Mouse (Mus musculus) intestine, embryonic 14.5 days (tissue): ENCODE results near the gene Ccl22. TPM values are rescaled to one million over a fixed set of nuclear protein-coding genes. Genes with fewer than 3 reads are reported as not detected.

Experiments
- ATAC-seq: fragments of 200-750 bp; cut with Nextera tagmentation; replicated peaks from 2 replicates; pipeline ENCODE4 v1.8.0; 2017; ENCODE audit warnings: low read depth, moderate number of reproducible peaks, moderate TSS enrichment, moderate library complexity; ENCODE audit not compliant: low FRiP score, low TSS enrichment
- DNase-seq: peaks from one replicate; pipeline ENCODE4 v3.0.0-alpha.2; 2018; ENCODE audit warnings: low spot score
- H3K27ac ChIP-seq: fragments of 300-500 bp; sonication (generic); 2 replicates; pipeline ENCODE4 v1.5.1; 2014; ENCODE audit warnings: low read depth, mild to moderate bottlenecking, control low read depth
- H3K27me3 ChIP-seq: fragments of 300-500 bp; sonication (generic); replicated peaks from 2 replicates; pipeline ENCODE4 v1.6.1; 2014; ENCODE audit warnings: low read length, control low read depth; ENCODE audit not compliant: control insufficient read depth, insufficient read depth
- H3K36me3 ChIP-seq: fragments of 300-500 bp; sonication (generic); 2 replicates; pipeline ENCODE4 v1.6.1; 2014; ENCODE audit warnings: low read length, control low read depth; ENCODE audit not compliant: control insufficient read depth, insufficient read depth
- H3K4me1 ChIP-seq: fragments of 300-500 bp; sonication (generic); replicated peaks from 2 replicates; pipeline ENCODE4 v1.6.1; 2014; ENCODE audit warnings: low read length, control low read depth, mixed read lengths; ENCODE audit not compliant: control insufficient read depth, insufficient read depth
- H3K4me2 ChIP-seq: fragments of 300-500 bp; sonication (generic); 2 replicates; pipeline ENCODE4 v1.6.1; 2014; ENCODE audit warnings: low read length
- H3K4me3 ChIP-seq: fragments of 300-500 bp; sonication (generic); 2 replicates; pipeline ENCODE4 v1.5.1; 2014; ENCODE audit warnings: low read depth, low read length, control low read depth, mixed read lengths
- H3K9ac ChIP-seq: fragments of 300-500 bp; sonication (generic); 2 replicates; pipeline ENCODE4 v1.6.1; 2014; ENCODE audit warnings: mild to moderate bottlenecking, low read length
- H3K9me3 ChIP-seq: fragments of 300-500 bp; sonication (generic); 2 replicates; pipeline ENCODE4 v1.6.1; 2016; ENCODE audit warnings: low read length, control low read depth; ENCODE audit not compliant: control insufficient read depth
- WGBS: fragments of 180-500 bp; shearing (Covaris S2); extraction: QIAGEN DNeasy Blood & Tissue Kit; methylation state at CpG from one replicate; pipeline ENCODE4 v1.1.7; 2014; 5-methylcytosine and 5-hydroxymethylcytosine counted together
- polyA plus RNA-seq: library from polyadenylated mRNA; unstranded; fragments of >200 nt; fragmentation: Nextera tagmentation; extraction: Ambion mirVana; gene quantifications from 2 replicates; pipeline ENCODE4 v1.2.1, GENCODE M21; 2014

Ccl22 gene
- polyA plus RNA-seq, 1 experiment from 2014 or later = not detected

- H3K36me3 ChIP-seq = no peaks in the 10 kb centered on the region
- ATAC-seq = no peak
- 65% methylated on average over 1 of the region's 1 CpGs for WGBS
Observed at GRCm38 (mm10) chr8:94716841-94717240, 28.5 kb upstream of the Ccl22 start.

GRCm38 (mm10) chr8:94725998-94726397 is 19.4 kb upstream of the Ccl22 start:
- H3K9ac ChIP-seq = no peak overlapping the region
- H3K27ac ChIP-seq = no peak overlapping the region
- ATAC-seq (no peak), DNase-seq (no peak)
- H3K4me2 ChIP-seq = no peak overlapping the region
- peaks cover 3% of the 10 kb centered on the region; the same call in 1 of the 2 replicates for H3K4me1 ChIP-seq
- 82% methylated on average over 5 of the region's 5 CpGs for WGBS
- no peaks in the 10 kb centered on the region for H3K36me3 ChIP-seq
- no peak overlapping the region for H3K4me3 ChIP-seq
- no peaks in the 10 kb centered on the region for H3K27me3 ChIP-seq
- H3K9me3 ChIP-seq = no peaks in the 10 kb centered on the region

More at GRCm38 (mm10) chr8:94716841-94717240, 28.5 kb upstream of the Ccl22 start:
- H3K9me3 ChIP-seq = no peaks in the 10 kb centered on the region
- H3K27ac ChIP-seq = no peak overlapping the region
- H3K4me2 ChIP-seq = no peak overlapping the region
- no peak for DNase-seq
- no peak overlapping the region for H3K9ac ChIP-seq
- no peak overlapping the region for H3K4me3 ChIP-seq
- H3K27me3 ChIP-seq = no peaks in the 10 kb centered on the region
- H3K4me1 ChIP-seq = no peaks in the 10 kb centered on the region

- ATAC-seq (no peak), DNase-seq (no peak)
- Histone ChIP-seq H3K9ac (no peak overlapping the region), H3K36me3 (no peaks in the 10 kb centered on the region), H3K4me3 (no peak overlapping the region), H3K27ac (no peak overlapping the region), H3K4me2 (no peak overlapping the region), H3K9me3 (no peaks in the 10 kb centered on the region), H3K4me1 (peaks cover 3% of the 10 kb centered on the region; the same call in 1 of the 2 replicates), H3K27me3 (no peaks in the 10 kb centered on the region)
- WGBS = 35% methylated on average over 4 of the region's 4 CpGs
Observed at GRCm38 (mm10) chr8:94729301-94729700, 16.1 kb upstream of the Ccl22 start.

GRCm38 (mm10) chr8:94733821-94734465 is 11.4 kb upstream of the Ccl22 start:
- H3K27ac ChIP-seq = no peak overlapping the region
- H3K4me2 ChIP-seq = no peak overlapping the region
- no peak overlapping the region for H3K9ac ChIP-seq
- H3K9me3 ChIP-seq = no peaks in the 10 kb centered on the region
- H3K4me1 ChIP-seq = peaks cover 3% of the 10 kb centered on the region; the same call in 1 of the 2 replicates
- WGBS = 60% methylated on average over 5 of the region's 5 CpGs
- H3K36me3 ChIP-seq = no peaks in the 10 kb centered on the region
- ATAC-seq (no peak), DNase-seq (no peak)
- H3K4me3 ChIP-seq = no peak overlapping the region
- no peaks in the 10 kb centered on the region for H3K27me3 ChIP-seq

GRCm38 (mm10) chr8:94734735-94735350 is 10.5 kb upstream of the Ccl22 start:
- H3K36me3 ChIP-seq = no peaks in the 10 kb centered on the region
- H3K4me3 ChIP-seq = no peak overlapping the region
- H3K9me3 ChIP-seq = no peaks in the 10 kb centered on the region
- peak; percentile 38 for DNase-seq
- WGBS = 75% methylated on average over 7 of the region's 7 CpGs
- H3K4me1 ChIP-seq = no peaks in the 10 kb centered on the region
- no peaks in the 10 kb centered on the region for H3K27me3 ChIP-seq
- no peak overlapping the region for H3K9ac ChIP-seq
- no peak overlapping the region for H3K27ac ChIP-seq
- H3K4me2 ChIP-seq = no peak overlapping the region
- ATAC-seq = no peak

GRCm38 (mm10) chr8:94735426-94736094 is 9.8 kb upstream of the Ccl22 start:
- 57% methylated on average over 5 of the region's 5 CpGs for WGBS
- DNase-seq (peak; percentile 44), ATAC-seq (no peak)
- no peak overlapping the region for H3K27ac ChIP-seq
- H3K9ac ChIP-seq = no peak overlapping the region
- no peaks in the 10 kb centered on the region for H3K4me1 ChIP-seq
- H3K27me3 ChIP-seq = no peaks in the 10 kb centered on the region
- H3K36me3 ChIP-seq = no peaks in the 10 kb centered on the region
- no peak overlapping the region for H3K4me3 ChIP-seq
- H3K9me3 ChIP-seq = peaks cover 1% of the 10 kb centered on the region; the same call in 1 of the 2 replicates
- no peak overlapping the region for H3K4me2 ChIP-seq

GRCm38 (mm10) chr8:94739829-94740228 is 5.6 kb upstream of the Ccl22 start:
- Histone ChIP-seq H3K27ac (no peak overlapping the region), H3K9ac (no peak overlapping the region), H3K9me3 (peaks cover 4% of the 10 kb centered on the region; the same call in 1 of the 2 replicates), H3K36me3 (no peaks in the 10 kb centered on the region), H3K27me3 (no peaks in the 10 kb centered on the region), H3K4me3 (no peak overlapping the region), H3K4me1 (no peaks in the 10 kb centered on the region), H3K4me2 (no peak overlapping the region)
- WGBS = 91% methylated on average over 6 of the region's 6 CpGs
- DNase-seq (peak; percentile 37), ATAC-seq (no peak)

- Histone ChIP-seq H3K4me2 (no peak overlapping the region), H3K27ac (no peak overlapping the region), H3K9ac (no peak overlapping the region), H3K36me3 (no peaks in the 10 kb centered on the region), H3K4me3 (no peak overlapping the region), H3K27me3 (no peaks in the 10 kb centered on the region), H3K4me1 (no peaks in the 10 kb centered on the region), H3K9me3 (peaks cover 4% of the 10 kb centered on the region; the same call in 1 of the 2 replicates)
- ATAC-seq (no peak), DNase-seq (peak; percentile 44)
- 82% methylated on average over 3 of the region's 3 CpGs for WGBS
Observed at GRCm38 (mm10) chr8:94740591-94740990, 4.8 kb upstream of the Ccl22 start.
